Mouse (Mus musculus): ENCODE measurements at regions not wholly inside any gene's neighbourhood (a gene's known extent, or its start where the extent isn't known, plus 50 kb on each side); places are given as distances from the start of the nearest gene placed in this dataset.

- 19% methylated on average over 8 of the region's 8 CpGs for WGBS
- Histone ChIP-seq H3K4me1 (ENCODE audit: control insufficient read depth, insufficient read depth, low read length) (no peaks in the 10 kb centered on the region), H3K27me3 (ENCODE audit: control insufficient read depth, insufficient read depth, low read length) (no peaks in the 10 kb centered on the region), H3K27ac (ENCODE audit: insufficient read depth, low read length) (no peak overlapping the region), H3K4me3 (replicated peaks; ENCODE audit: insufficient read depth, low read depth, low read length) (no peak overlapping the region)
- DNase-seq: peak; percentile 46 to 61
- TF ChIP-seq POLR2A (IDR thresholded peaks at IDR 0.05; ENCODE audit: borderline replicate concordance, insufficient read depth, low read length): no peak
- TF ChIP-seq CTCF (IDR thresholded peaks at IDR 0.05; ENCODE audit: borderline replicate concordance, insufficient read depth, low read depth, low read length): no peak
These were observed 66.2 kb upstream of the Igfbp7 start for GRCm38 (mm10) chr5:77473896-77474486.

- 90% methylated on average over 15 of the region's 15 CpGs for WGBS
- Histone ChIP-seq H3K27ac (ENCODE audit: insufficient read depth, low read length) (no peak overlapping the region), H3K4me3 (replicated peaks; ENCODE audit: insufficient read depth, low read depth, low read length) (no peak overlapping the region), H3K4me1 (ENCODE audit: control insufficient read depth, insufficient read depth, low read length) (no peaks in the 10 kb centered on the region), H3K27me3 (ENCODE audit: control insufficient read depth, insufficient read depth, low read length) (no peaks in the 10 kb centered on the region)
- DNase-seq: no peak
- TF ChIP-seq CTCF (IDR thresholded peaks at IDR 0.05; ENCODE audit: borderline replicate concordance, insufficient read depth, low read depth, low read length): no peak
- TF ChIP-seq POLR2A (IDR thresholded peaks at IDR 0.05; ENCODE audit: borderline replicate concordance, insufficient read depth, low read length): no peak
These were observed 61.5 kb upstream of the Igfbp7 start for GRCm38 (mm10) chr5:77469236-77469766.

- DNase-seq: peak in 1 of 2 experiments; percentile 50
- Histone ChIP-seq H3K4me3 (replicated peaks; ENCODE audit: insufficient read depth, low read depth, low read length) (no peak overlapping the region), H3K4me1 (ENCODE audit: control insufficient read depth, insufficient read depth, low read length) (no peaks in the 10 kb centered on the region), H3K27ac (ENCODE audit: insufficient read depth, low read length) (no peak overlapping the region), H3K27me3 (ENCODE audit: control insufficient read depth, insufficient read depth, low read length) (no peaks in the 10 kb centered on the region)
- WGBS: 63% methylated on average over 15 of the region's 15 CpGs
- TF ChIP-seq POLR2A (IDR thresholded peaks at IDR 0.05; ENCODE audit: borderline replicate concordance, insufficient read depth, low read length) (no peak), CTCF (IDR thresholded peaks at IDR 0.05; ENCODE audit: borderline replicate concordance, insufficient read depth, low read depth, low read length) (peak; percentile 74)
These were observed 60.6 kb upstream of the Igfbp7 start for GRCm38 (mm10) chr5:77468467-77468866.

- H3K27ac ChIP-seq (ENCODE audit: insufficient read depth, low read length): no peak overlapping the region
- H3K27me3 ChIP-seq (ENCODE audit: control insufficient read depth, insufficient read depth, low read length): no peaks in the 10 kb centered on the region
- peak; percentile 34 to 52 for DNase-seq
- WGBS: 48% methylated on average over 19 of the region's 19 CpGs
- H3K4me3 ChIP-seq (replicated peaks; ENCODE audit: insufficient read depth, low read depth, low read length): no peak overlapping the region
- no peaks in the 10 kb centered on the region for H3K4me1 ChIP-seq (ENCODE audit: control insufficient read depth, insufficient read depth, low read length)
- TF ChIP-seq CTCF (IDR thresholded peaks at IDR 0.05; ENCODE audit: borderline replicate concordance, insufficient read depth, low read depth, low read length) (peak; percentile 63; the same call in 1 of the 2 replicates), POLR2A (IDR thresholded peaks at IDR 0.05; ENCODE audit: borderline replicate concordance, insufficient read depth, low read length) (no peak)
These were observed 57.2 kb upstream of the Igfbp7 start for GRCm38 (mm10) chr5:77464851-77465548.

DNA sequence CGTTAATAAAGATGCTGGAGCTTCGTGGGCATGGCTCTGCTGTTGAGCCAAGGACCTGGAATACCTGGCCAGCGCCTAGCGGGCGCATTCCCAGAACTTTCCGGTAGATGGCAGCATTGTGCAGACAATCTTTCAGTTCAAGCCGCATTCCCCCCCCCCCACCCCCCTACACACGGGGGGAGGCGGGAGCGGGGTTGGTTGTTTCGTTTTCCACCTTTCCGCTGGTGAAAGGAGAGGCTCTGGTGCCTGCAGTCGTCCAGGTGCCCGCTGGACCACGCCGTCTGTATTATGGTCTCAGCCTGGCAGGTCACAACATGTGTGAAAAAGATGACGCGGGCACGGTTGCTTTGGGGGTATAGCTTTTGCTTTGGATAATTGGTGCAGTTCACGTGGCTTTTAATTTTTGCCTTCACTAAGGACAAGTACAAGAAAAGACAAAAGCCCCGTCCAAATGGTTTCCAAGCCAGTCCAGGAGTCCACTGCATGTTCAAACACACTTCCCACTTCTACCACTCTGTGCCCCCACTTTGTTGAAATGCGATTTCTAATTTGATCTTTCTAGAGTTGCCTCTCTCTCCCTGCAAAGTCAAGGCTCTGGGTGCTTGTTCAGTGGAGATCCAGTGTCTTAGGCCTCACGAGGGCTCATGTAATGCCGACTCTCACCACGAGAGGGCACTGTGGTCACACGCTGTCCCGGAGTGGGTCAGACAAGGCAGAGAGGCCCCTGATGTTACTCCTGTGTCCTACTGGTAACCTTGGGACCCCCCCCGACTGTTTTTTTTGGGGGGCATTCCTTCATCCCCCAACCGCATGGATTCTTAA lies 52.3 kb upstream of the Igfbp7 start:
- TF ChIP-seq CTCF (IDR thresholded peaks at IDR 0.05; ENCODE audit: borderline replicate concordance, insufficient read depth, low read depth, low read length): peak; percentile 98
- TF ChIP-seq POLR2A (IDR thresholded peaks at IDR 0.05; ENCODE audit: borderline replicate concordance, insufficient read depth, low read length): no peak
- under 1% methylated on average over 29 of the region's 29 CpGs for WGBS

More for the DNA sequence above, 52.3 kb upstream of the Igfbp7 start:
- Histone ChIP-seq H3K27ac (ENCODE audit: insufficient read depth, low read length) (no peak overlapping the region), H3K4me1 (ENCODE audit: control insufficient read depth, insufficient read depth, low read length) (no peaks in the 10 kb centered on the region), H3K4me3 (replicated peaks; ENCODE audit: insufficient read depth, low read depth, low read length) (peak overlapping the region; percentile 87), H3K27me3 (ENCODE audit: control insufficient read depth, insufficient read depth, low read length) (no peaks in the 10 kb centered on the region)
- peak; percentile 82 to 91 for DNase-seq

Measured in cerebellum, adult 2 months (tissue).